Mouse (Mus musculus) left cerebral cortex, postnatal 4 days (tissue): ENCODE measurements at regions not wholly inside any gene's neighbourhood (a gene's known extent, or its start where the extent isn't known, plus 50 kb on each side); places are given as distances from the start of the nearest gene placed in this dataset.
"Not testable (repeated sequence)": the region's sequence is repeated elsewhere in the genome, so short reads cannot be mapped to it uniquely, and the experiment has no call there.

Source experiments
- DNase-seq: peaks from one replicate; pipeline ENCODE4 v3.0.0-alpha.2; 2022
- intact Hi-C: fragments of 180-260 bp; cut with DNase I; formaldehyde crosslinking; loops from one replicate; pipeline ENCODE4 v1.15.1; 2025

DNA sequence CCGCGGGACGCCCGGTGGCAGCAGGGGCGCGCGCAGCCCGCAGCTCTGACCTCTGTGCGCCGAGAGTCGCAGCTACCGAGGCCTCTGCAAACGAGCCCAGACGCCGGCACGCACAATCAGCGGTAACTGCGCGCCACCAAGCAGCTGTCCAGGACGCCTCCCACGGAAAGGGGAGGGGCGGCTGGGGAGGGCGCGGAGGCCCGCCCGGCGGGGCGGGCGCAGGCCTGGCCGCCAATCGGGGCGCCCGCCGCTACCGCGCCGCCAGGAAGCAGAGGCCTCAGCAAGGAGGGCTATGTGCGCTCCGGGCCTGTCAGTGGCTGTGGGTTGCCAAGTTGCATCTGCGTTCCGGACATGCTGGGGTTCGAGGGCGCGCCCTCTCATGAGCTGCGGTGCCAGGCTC lies 613.3 kb upstream of the Ywhaq start:
- intact Hi-C loops = not testable (repeated sequence)
- peak; percentile 1 for DNase-seq

DNA sequence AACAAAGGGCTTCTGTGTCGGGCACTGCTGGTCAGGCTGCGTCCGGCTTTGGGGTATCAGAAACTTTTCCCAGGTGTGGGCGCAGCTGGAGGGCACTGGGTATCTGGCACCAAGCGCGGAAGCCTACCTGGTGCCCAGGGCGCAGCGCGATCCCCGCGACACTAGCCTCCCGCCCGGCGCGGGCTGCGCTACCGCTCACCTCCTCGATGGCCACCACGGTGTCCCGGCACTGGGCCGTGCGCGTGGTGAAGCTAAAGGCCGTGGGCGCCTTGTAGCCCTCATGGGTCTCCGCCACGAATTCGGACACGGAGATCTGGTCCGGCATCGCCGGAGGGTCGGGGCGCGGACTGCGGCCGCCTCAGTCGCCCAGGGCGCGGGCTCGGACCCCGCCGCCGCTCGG lies 612.8 kb upstream of the Ywhaq start:
- DNase-seq, intact Hi-C loops: not testable (repeated sequence)
